Mouse (Mus musculus): Measurements from ENCODE around the gene Lipk.

Gene Lipk

GRCm38 (mm10) chr19:34089011-34089680 lies 81.1 kb downstream of the Lipk start:
- no peak for TF ChIP-seq GATA4 (IDR thresholded peaks at IDR 0.05; ENCODE audit: insufficient replicate concordance, low read length)

DNA sequence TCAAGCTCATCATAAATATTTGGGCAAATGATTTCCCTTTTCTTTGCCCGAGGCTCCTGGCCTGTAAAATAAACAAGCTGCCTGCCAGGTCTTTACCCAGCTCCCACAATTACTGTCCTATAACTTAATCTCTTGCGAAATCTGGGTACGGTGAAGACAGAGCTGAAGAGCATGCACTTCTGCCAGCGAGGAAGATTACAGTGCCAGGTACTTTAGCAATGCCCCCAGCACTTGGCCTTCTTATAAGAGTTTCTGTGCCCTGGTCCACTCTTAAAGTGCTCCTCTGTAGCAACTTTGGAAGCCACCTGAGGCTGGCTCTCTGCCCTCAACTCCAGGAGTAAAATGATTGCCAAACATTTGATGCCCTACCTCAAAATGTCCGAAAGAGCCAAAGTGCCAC lies 87.3 kb downstream of the Lipk start:
- no peak for TF ChIP-seq GATA4 (IDR thresholded peaks at IDR 0.05; ENCODE audit: insufficient replicate concordance, low read length)

DNA sequence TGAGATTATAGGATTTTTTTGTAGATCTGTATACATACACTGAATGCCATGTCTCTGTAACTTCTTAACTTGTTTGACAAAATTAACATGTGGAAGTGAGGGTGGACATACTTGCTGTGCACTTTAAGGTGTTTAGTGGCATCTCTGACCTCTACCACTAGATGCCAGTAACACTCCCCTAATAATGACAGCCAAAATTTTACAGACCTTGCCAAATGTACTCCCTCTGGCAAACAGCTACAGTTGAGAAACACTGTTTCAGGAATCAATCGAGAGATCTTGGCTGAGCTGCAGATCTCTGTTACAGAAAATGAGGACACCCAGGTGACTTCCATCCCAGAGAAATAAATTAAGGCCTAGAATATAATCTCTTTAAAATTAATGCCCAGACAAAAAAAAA lies 88.1 kb downstream of the Lipk start:
- no peak for TF ChIP-seq GATA4 (IDR thresholded peaks at IDR 0.05; ENCODE audit: insufficient replicate concordance, low read length)
